Mouse (Mus musculus): Measurements from ENCODE around the gene Ndufs2.

Gene Ndufs2

DNA sequence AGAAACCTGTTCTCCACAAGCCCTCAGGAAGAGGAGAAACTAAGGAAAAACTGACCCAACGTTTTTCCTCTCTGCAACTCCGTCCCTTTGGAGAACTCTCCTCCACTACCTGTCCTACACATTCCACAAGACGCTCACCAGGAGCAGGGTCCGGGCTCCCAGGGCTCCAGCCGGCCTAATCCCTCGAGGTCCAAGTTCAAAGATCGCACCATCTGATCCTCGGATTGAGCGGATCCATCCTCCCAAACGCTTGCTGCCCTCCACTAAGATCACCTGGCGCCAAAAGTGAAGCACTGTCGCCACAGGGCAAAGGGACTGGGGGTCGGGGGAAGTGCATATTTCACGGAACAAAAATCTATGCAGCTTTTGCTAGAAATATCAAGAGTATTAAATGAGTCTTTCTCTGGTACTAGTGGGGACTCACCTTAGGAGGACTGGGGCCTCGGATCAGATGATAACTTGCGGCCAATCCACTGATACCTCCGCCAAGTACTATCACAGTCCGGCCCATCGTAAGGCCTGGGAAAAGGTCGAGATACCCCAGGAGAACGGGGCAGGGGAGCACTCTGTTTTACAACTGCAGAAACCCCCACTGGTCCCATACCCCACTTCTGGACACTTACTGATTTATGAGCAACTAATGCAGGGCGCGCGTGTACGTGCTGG is 29.2 kb upstream of the Ndufs2 start:
- in situ Hi-C loops (cut with MboI; ENCODE audit: low pct_unique_long_range_greater_than_20kb in 1 of 2, low sequenced_read_pairs in 2 of 2, unreplicated experiment in 1 of 2): no loop called here

DNA sequence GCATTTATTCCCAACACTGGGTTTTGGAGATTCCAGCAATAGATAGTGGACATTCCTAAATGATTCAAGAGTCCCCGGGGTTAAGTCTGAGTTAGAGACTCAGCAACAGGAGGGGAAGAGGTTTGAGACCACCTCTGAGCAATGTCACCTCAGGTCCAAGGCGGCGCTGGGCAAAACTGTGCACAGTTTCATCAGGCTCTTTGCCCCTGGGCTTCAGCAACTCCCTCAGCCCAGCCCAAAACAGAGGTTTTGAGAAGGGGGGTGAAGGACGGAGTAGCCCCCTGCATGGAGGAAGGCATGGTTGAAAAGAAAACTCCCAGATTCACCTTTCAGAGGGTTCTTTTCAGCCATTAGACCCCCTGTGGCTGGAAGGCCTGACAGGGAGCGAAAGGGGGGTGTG is 28.5 kb upstream of the Ndufs2 start:
- in situ Hi-C loops (cut with MboI; ENCODE audit: low pct_unique_long_range_greater_than_20kb in 1 of 2, low sequenced_read_pairs in 2 of 2, unreplicated experiment in 1 of 2): no loop called here

DNA sequence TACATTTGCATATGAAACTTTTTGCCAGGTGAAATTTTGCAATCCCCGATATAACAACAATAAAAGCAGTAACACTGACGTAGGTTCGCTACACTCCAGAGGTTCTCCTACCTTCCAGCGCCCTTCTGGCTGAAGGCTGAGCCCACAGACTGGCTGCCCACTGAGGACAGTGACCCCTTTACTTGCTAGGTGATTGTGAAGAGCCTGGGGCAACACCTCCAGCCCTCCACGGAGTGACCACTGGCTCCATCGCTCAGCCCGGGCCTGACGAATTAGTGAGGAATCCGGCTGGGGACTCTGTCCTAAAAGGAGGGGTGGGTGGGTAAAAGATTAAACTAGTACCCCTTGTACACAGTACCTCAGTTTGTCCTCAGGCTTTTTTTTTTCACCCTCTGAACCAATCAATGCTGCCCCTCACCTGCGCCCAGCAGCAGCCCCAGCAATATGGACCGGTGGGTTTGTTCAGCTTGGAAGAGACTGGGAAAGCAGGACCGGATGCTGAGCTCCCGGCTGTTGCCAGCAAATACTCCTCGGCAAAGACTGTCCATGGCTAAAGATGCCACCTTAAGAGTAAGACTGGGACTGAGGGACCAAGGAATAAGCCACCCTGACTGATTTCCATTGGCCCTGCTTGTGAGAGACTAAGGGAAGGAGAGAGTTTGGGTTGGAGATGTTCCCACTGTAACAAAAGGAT is 28.0 kb upstream of the Ndufs2 start:
- in situ Hi-C loops (cut with MboI; ENCODE audit: low pct_unique_long_range_greater_than_20kb in 1 of 2, low sequenced_read_pairs in 2 of 2, unreplicated experiment in 1 of 2): no loop called here

DNA sequence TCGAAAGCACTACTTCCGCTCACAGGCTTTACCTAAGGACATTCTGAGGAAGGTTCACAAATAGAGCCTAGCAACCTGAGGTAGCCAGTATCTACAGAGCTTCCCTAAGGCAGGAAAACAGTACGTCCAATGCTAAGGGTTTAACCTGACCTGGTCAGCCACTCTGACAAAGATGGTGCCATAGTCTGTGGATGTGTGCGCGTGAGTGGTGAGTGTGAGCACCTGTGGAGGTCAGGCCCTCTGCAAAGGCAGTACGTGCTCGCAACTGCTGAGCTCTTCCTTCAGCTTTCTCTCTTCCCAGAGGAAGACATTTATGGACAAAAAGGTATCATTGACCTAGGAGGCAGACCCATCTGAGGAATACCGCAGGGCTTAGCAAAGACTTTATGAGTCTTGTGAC is 27.2 kb upstream of the Ndufs2 start:
- in situ Hi-C loops (cut with MboI; ENCODE audit: low pct_unique_long_range_greater_than_20kb in 1 of 2, low sequenced_read_pairs in 2 of 2, unreplicated experiment in 1 of 2): no loop called here

DNA sequence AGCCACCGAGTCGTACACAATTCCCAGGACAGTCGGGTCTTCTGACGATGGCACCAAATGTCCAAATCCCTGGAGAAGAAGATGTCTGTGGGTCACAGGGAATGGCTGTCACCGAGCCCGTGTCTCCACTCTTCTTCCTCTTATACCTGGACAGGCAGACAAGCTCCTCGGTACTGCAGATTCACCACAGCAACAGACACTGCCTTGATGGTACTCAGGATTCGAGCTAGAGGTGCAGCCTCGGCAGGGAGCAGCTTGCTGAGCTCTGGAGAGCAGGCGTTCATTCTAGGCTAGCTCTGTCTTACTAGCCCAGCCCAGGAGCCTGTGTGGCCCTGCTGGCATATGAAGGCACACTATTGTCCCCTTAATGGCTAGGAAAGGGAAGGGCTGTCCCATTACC is 26.5 kb upstream of the Ndufs2 start:
- in situ Hi-C loops (cut with MboI; ENCODE audit: low pct_unique_long_range_greater_than_20kb in 1 of 2, low sequenced_read_pairs in 2 of 2, unreplicated experiment in 1 of 2): no loop called here

DNA sequence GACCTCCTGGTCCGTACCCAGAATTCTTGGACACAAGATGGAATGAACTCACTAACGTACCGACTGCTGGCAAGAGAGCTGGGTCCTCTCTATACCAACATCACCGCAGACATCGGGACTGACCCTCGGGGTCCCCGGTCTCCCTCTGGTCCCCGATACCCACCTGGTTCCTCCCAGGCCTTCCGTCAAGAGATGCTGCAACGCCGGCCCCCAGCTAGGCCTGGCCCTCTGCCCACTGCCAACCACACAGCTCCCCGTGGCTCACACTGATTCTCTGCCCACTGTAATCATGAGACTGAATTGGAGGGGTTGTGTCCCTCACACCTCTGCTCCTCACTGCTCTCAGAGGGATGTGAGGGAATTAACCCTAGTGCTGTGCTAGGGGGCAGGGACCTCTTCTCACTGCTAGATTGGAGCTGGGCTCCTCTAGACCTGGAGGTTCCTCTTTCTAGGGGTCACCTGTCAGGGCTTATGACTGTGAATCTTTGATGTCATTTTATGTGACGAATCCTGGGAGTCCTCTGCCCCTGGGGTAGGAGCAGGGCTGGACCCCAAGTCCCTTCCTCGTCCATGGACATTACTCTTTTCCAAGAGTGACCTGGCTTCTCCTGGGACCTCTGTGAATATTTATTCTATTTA is 25.0 kb upstream of the Ndufs2 start:
- in situ Hi-C loops (cut with MboI; ENCODE audit: low pct_unique_long_range_greater_than_20kb in 1 of 2, low sequenced_read_pairs in 2 of 2, unreplicated experiment in 1 of 2): no loop called here

DNA sequence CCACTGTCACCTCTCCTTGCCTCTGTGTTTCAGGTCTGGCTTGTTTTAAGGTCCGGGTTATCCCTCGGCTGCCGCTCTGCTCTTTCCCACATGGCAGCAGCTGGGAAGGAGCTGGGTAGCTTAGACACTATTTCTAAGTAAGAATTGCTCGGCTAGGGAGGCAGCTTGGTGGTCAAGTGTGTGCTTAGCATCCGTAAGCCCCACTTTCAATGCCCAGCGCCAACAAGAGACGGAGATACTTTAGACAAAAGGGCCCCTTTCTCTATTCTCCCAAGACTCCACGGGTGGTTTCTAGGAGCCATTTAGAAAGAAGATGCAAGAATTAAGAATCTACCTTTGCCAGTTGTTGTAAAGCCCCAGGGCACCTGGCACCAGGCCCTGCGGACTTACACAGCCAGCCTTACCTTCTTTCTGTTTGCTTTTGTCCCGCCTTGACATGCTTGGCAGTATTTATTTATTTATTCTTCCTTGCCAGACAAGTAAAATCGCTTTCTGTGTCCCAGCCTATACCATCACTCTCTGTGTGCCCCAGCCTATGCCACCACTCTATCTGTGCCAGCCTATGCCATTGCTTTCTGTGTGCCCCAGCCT is 24.1 kb upstream of the Ndufs2 start:
- in situ Hi-C loops (cut with MboI; ENCODE audit: low pct_unique_long_range_greater_than_20kb in 1 of 2, low sequenced_read_pairs in 2 of 2, unreplicated experiment in 1 of 2): no loop called here

DNA sequence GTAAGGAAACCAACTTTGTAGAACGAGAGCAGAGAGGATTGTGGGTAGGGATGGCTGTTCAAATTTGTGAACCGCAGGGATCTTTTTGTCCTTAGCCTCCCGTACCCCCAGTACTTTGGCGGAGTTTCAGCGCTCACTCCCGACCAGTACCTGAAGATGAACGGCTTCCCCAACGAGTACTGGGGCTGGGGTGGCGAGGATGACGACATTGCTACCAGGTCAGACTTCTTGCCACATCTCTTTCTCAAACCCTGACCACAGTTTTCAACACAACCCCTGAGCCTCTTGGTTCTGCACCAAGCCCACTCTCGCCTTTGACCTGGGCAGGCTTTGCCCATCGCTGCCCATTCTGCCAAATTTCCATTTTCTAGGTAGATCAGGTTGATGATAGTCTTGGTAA is 23.0 kb upstream of the Ndufs2 start:
- in situ Hi-C loops (cut with MboI; ENCODE audit: low pct_unique_long_range_greater_than_20kb in 1 of 2, low sequenced_read_pairs in 2 of 2, unreplicated experiment in 1 of 2): no loop called here

DNA sequence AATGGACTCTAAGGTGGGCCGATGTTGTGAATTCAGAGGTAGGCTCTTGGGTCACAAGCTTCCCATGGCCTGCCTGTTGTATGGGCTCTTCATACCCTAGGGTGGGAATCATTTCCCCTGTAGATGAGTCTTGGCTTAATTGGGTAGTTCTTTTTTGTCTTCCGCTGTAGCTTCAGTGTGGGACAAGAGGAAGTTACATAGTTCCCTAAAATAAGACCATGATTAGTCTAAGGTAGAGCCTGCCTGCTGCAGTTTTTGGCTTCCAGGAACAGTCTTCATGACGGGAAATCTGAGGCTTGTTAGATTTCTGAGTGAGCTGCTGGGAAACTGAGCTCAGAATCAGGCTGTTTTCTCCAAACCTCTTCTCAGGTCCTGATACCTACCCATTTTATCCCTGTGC is 20.9 kb upstream of the Ndufs2 start:
- in situ Hi-C loops (cut with MboI; ENCODE audit: low pct_unique_long_range_greater_than_20kb in 1 of 2, low sequenced_read_pairs in 2 of 2, unreplicated experiment in 1 of 2): no loop called here

DNA sequence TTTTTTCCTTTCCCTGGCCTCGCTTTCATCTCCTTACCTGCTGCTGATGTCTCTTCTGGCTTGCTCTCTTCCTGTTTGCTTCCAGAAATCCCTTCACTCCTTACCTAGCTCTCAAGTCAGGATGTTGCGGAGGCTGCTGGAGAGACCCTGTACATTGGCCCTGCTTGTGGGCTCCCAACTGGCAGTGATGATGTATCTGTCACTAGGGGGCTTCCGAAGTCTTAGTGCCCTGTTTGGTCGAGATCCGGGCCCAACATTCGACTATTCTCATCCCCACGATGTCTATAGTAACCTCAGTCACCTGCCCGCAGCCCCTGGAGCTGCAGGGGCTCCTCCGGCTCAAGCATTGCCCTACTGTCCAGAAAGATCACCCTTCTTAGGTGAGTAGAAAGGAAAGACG is 20.4 kb upstream of the Ndufs2 start:
- in situ Hi-C loops (cut with MboI; ENCODE audit: low pct_unique_long_range_greater_than_20kb in 1 of 2, low sequenced_read_pairs in 2 of 2, unreplicated experiment in 1 of 2): no loop called here

DNA sequence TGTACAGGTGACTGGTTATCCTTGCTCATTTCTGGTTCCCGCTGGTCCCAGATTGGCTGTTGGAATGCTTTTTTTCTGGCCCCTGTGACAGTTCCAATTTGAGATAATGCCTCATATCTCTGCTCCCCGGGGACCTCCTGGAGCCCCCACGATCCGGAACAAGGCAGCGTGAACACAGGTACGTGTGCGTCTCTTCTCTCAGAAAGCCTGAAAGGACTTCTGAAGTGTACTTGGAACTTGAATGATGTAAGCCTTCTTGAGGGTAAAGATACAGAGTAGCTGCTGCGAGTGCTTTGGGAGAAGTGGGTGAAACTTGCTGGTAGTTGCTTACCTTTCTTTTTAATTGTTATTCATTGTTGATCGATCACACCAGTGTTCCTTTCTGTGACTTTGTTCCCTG is 20.0 kb upstream of the Ndufs2 start:
- in situ Hi-C loops (cut with MboI; ENCODE audit: low pct_unique_long_range_greater_than_20kb in 1 of 2, low sequenced_read_pairs in 2 of 2, unreplicated experiment in 1 of 2): no loop called here

DNA sequence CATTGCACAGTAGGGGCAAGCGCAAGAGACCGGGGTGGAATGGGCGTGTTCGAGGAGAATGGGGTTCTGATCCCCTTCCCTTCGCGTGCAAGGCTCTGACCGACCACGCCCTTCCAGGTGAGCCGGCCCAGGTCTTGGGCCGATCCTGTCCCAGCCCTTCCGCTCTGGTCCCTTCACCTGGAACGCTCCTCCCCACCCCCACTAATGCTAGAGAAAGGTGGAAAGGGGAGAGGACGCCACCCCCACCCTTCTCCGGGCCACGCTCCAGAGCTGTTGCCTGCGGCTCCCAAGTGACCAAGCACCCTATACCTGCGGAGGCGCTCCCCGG is 19.3 kb upstream of the Ndufs2 start:
- in situ Hi-C loops (cut with MboI; ENCODE audit: low pct_unique_long_range_greater_than_20kb in 1 of 2, low sequenced_read_pairs in 2 of 2, unreplicated experiment in 1 of 2): no loop called here

DNA sequence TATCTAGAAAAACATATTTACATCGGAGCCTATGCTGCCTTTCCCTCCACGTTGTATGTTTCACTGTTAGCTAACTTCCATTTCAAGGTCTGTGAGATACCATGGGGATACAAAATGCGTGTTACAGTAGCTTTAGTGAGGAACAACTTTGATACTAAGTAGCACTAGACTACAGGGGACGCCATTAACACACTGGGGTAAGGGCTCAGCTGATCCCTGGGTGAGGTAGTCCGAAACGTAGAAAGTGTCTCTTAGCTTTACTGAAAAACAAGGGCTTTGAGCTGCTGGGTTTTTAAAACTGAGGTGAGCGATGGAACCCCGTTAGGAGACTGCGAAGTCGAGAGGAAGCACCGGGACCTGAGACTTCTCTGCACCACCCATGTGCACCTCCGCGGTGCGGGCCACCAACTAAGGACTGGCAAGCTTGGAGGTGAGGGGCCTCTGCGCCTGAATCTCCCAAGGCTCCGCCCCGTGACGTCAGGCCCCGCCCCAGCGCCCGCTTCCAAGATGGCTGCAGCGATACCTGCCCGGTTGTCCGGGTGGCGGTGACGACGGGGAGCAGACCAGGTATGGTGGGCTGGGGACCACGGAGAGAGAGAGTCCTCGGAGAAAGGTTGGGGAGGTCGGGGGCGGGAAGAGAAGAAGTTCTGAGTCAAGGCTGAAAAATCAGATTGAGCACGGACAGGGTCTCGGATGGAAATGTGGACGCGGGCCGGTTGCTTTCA is 18.8 kb upstream of the Ndufs2 start, which contains the start of gene B4galt3:
Gene B4galt3 (plus strand): TSS at position 481 of the 725 bp plus-strand sequence.
- in situ Hi-C loops (cut with MboI; ENCODE audit: low pct_unique_long_range_greater_than_20kb in 1 of 2, low sequenced_read_pairs in 2 of 2, unreplicated experiment in 1 of 2): no loop called here

DNA sequence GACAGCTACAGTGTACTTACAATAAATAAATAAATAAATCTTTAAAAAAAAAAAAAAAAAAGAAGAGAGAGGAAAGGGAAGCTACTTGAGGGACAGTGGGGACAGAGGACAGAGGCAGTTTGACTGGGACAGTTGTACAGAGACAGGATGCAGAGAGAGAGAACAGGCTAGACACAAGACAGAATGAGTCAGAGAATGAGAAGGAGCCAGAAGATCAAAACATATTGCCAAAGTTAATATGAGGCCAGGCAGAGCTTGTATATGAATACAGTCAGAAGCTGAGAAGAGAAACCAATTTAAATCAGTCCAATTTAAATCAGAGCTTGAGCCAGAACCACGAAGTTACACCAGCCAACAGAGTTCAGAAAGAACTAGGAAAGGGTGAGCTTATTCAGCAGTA is 17.2 kb upstream of the Ndufs2 start:
- in situ Hi-C loops (cut with MboI; ENCODE audit: low pct_unique_long_range_greater_than_20kb in 1 of 2, low sequenced_read_pairs in 2 of 2, unreplicated experiment in 1 of 2): no loop called here

DNA sequence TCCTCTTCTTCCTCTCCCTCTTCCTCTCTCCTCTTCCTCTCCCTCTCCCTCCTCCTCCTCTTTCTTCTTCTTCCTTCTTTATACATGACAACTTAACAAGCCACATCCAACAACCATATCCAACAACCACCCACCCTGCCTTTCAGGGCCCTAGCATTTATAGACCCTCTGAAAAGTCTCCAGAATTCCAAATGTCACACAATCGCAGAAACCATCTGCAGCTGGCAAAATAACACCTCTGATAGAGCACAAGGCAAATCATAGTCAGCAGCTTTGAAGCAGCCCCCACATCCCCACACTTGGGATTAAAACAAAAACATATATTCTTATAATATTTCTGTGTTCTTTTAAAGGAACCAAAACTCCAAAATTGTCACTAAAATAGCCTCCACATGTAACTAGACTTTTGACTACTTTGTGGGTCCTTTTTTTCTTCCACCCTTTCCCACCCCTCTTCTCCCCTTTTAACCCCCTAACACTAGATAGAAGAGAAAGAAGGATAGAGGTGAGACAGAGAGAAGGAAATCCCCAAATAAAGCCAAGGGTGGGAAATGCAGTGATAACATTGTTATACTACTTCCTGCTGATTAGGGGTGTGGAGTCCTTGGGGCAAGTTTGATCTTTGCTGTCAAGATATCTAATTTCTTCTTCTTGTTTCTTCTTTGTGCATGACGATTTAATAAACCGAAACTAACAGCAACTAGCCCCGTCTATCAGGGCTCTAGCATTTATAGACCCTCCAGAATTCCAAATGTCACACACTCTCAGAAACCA is 15.0 kb upstream of the Ndufs2 start:
- in situ Hi-C loops (cut with MboI; ENCODE audit: low pct_unique_long_range_greater_than_20kb in 1 of 2, low sequenced_read_pairs in 2 of 2, unreplicated experiment in 1 of 2): no loop called here

DNA sequence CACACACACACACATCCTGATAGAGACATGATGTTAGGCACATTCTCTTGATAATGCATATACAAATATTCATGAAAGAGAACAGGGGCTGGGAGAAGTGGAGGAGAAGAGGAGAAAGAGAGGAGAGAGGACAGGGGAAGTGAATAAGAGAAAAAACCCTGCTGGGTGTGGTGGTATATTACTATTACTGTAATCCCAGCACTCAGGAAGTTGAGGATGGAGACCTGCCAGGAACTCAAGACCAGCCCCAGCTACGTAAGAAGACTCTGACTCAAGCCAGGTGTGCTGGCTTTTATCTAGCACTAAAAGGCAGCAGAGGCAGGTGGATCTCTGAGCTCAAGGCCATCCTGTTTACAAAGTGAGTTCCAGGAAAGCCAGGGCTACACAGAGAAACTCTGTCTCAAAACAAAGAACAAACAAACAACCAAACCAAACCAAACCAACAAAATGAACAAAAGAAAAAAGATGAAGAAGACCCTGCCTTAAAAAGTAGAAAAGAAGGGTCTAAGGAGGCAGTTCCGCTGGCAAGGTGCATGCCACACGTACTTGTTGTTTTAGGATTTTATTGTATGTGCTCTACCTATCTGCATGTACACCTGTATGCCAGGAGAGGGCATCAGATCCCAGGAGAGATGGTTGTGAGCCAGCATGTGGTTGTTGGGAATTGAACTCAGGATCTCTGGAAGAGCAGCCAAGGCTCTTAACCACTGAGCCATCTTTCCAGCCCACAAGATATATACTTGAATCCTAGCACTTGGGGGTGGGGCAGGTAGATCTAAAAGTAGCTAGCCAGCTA is 12.7 kb upstream of the Ndufs2 start:
- in situ Hi-C loops (cut with MboI; ENCODE audit: low pct_unique_long_range_greater_than_20kb in 1 of 2, low sequenced_read_pairs in 2 of 2, unreplicated experiment in 1 of 2): no loop called here

DNA sequence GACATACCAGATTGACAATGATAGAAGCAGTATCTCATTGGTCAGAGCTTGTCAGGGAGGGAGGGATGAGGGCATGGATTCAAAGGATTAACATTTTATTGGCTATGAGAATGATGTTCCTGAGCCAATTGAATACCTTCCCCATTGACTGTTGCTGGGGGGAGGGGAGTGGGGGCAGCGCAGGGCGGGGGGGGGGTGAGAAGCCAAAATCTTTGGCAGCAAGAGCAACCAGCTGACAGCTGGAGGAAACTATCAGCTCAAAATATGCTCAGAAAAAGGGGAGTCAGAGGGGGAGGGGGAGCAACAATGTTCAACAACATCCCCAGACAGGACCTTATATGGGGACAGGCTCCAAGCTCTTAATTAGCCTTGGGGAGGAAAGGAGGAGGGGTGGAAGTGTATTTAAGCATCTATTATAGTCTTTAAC is 12.0 kb upstream of the Ndufs2 start:
- in situ Hi-C loops (cut with MboI; ENCODE audit: low pct_unique_long_range_greater_than_20kb in 1 of 2, low sequenced_read_pairs in 2 of 2, unreplicated experiment in 1 of 2): no loop called here
